Mouse (Mus musculus) liver (tissue): ENCODE measurements at regions not wholly inside any gene's neighbourhood (a gene's known extent, or its start where the extent isn't known, plus 50 kb on each side); places are given as distances from the start of the nearest gene placed in this dataset.
"Not testable (repeated sequence)": the region's sequence is repeated elsewhere in the genome, so short reads cannot be mapped to it uniquely, and the experiment has no call there.

Experiments used
- DNase-seq: peaks from one replicate; pipeline ENCODE4 v3.0.0-alpha.2; 2020; ENCODE audit warnings: mixed read lengths

GRCm38 (mm10) chr1:157048996-157049395 lies 59.5 kb downstream of the Tex35 start:
- no peak for DNase-seq

GRCm38 (mm10) chr1:157048201-157048923 lies 60.1 kb downstream of the Tex35 start:
- DNase-seq = no peak

GRCm38 (mm10) chr1:157047751-157048200 lies 60.7 kb downstream of the Tex35 start:
- DNase-seq = no peak

GRCm38 (mm10) chr1:157046760-157047182 lies 61.7 kb downstream of the Tex35 start:
- DNase-seq = no peak

- DNase-seq = peak; percentile 47
These were observed 68.7 kb downstream of the Tex35 start for GRCm38 (mm10) chr1:157039836-157040196.

- peak; percentile 80 for DNase-seq
These were observed 69.3 kb downstream of the Tex35 start for GRCm38 (mm10) chr1:157039016-157039835.

- DNase-seq = no peak
These were observed 70.1 kb downstream of the Tex35 start for GRCm38 (mm10) chr1:157038111-157039008.

- DNase-seq = no peak
These were observed 71.1 kb downstream of the Tex35 start for GRCm38 (mm10) chr1:157037246-157037991.

GRCm38 (mm10) chr1:157036779-157037178 lies 71.7 kb downstream of the Tex35 start:
- DNase-seq = no peak

GRCm38 (mm10) chr1:157035221-157035620 lies 73.3 kb downstream of the Tex35 start:
- not testable (repeated sequence) for DNase-seq

GRCm38 (mm10) chr1:157028682-157029081 lies 79.8 kb downstream of the Tex35 start:
- DNase-seq = no peak

GRCm38 (mm10) chr1:157027681-157028080 lies 80.8 kb downstream of the Tex35 start:
- no peak for DNase-seq

GRCm38 (mm10) chr1:157023462-157023861 lies 84.0 kb upstream of the Ralgps2 start:
- no peak for DNase-seq

- no peak for DNase-seq
These were observed 83.3 kb upstream of the Ralgps2 start for GRCm38 (mm10) chr1:157022456-157023435.

- DNase-seq = no peak
These were observed 80.5 kb upstream of the Ralgps2 start for GRCm38 (mm10) chr1:157019892-157020291.

GRCm38 (mm10) chr1:157018726-157019125 lies 79.3 kb upstream of the Ralgps2 start:
- DNase-seq = no peak

- no peak for DNase-seq
These were observed 78.0 kb upstream of the Ralgps2 start for GRCm38 (mm10) chr1:157017198-157017994.

- DNase-seq = no peak
These were observed 77.2 kb upstream of the Ralgps2 start for GRCm38 (mm10) chr1:157016625-157017024.

GRCm38 (mm10) chr1:157014532-157015497 lies 75.4 kb upstream of the Ralgps2 start:
- DNase-seq = no peak
